Mouse (Mus musculus) ES-Bruce4 (cell line): Measurements from ENCODE around the gene Gm525.

Experiments
- CTCF ChIP-seq: IDR thresholded peaks from one replicate; pipeline ENCODE4 v1.8.1; 2011; ENCODE audit warnings: low read depth, low read length
- POLR2A ChIP-seq: IDR thresholded peaks from one replicate; pipeline ENCODE4 v1.8.1; 2011; ENCODE audit warnings: low read length; ENCODE audit not compliant: insufficient read depth

- TF ChIP-seq CTCF, result no peak
- TF ChIP-seq POLR2A, result no peak
These were observed 60.6 kb downstream of the Gm525 start for GRCm38 (mm10) chr11:89134211-89134610.
